Mouse (Mus musculus) right cerebral cortex, postnatal 25 days (tissue): ENCODE results near the gene Ddit4l.
"Not testable (repeated sequence)": the region's sequence is repeated elsewhere in the genome, so short reads cannot be mapped to it uniquely, and the experiment has no call there.

Experiments
- DNase-seq: peaks from one replicate; pipeline ENCODE4 v3.0.0; 2022

Gene Ddit4l

DNA sequence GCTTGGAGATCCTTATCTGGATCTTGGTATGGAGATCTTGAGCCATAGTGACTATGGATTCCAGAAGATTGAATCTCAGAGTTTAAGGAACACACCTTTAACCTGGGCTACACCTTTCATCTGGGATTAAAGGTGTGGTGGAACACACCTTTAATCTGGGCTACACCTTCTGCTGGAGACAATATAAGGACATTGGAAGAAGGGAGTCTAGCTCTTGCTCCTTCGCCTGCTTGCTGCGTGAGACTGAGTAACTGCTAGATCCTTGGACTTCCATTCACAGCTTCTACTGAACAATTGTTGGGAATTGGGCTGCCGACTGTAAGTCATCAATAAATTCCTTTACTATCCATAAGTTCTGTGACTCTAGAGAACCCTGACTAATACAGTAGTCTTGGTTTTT is at the start of gene Ddit4l:
Ddit4l (plus strand) TSS at position 301 of the 400 bp plus-strand sequence.
- not testable (repeated sequence) for DNase-seq

DNA sequence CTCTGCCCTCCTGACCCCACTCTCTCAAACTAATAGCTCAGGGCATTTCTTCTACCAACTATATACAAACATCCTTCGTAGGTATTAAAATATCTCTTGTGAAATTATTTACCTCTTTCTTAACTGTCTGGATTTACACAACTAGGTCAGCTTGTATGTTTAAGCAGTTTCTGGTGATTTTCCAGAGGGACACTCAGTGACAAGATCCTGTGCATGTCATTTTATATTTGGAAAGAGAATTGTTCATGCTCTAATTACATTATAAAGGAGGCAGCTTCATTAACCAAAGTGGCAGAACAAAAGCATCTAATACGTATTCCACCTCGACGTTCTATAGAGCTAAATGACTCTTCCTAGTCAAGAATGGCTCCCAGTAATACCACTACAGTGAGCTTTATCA is 45.3 kb upstream of the Ddit4l start:
- no peak for DNase-seq

DNA sequence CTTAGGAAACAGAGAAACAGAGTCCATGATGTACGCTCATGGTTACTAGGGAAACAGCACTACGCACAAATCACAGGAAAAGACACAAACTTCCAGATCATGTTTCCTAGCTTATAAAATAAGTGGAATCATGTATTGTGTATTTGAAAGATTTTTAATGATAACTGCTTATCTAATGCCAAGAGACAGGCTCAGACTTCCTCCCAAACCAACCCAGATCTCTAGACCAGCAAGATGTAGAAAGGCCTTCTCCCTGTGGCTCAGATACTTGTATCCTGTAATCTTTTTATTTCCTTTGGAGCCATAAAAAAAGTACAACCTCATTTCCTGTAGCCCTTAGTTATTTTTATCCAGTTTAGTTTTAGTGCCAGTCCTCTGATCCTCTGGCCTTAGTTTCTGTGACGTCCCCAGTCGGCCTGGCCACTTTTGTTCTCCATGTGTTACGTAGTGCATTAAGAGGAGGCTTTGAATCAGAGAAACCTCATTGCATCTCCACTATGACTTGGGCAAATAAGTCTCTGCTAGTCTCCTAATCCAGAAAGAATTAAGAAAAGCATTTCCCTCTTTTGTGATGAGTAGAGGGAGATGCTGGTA is 34.9 kb upstream of the Ddit4l start:
- no peak for DNase-seq

- DNase-seq = no peak
These were observed 31.6 kb upstream of the Ddit4l start for GRCm38 (mm10) chr3:137589811-137590210.

DNA sequence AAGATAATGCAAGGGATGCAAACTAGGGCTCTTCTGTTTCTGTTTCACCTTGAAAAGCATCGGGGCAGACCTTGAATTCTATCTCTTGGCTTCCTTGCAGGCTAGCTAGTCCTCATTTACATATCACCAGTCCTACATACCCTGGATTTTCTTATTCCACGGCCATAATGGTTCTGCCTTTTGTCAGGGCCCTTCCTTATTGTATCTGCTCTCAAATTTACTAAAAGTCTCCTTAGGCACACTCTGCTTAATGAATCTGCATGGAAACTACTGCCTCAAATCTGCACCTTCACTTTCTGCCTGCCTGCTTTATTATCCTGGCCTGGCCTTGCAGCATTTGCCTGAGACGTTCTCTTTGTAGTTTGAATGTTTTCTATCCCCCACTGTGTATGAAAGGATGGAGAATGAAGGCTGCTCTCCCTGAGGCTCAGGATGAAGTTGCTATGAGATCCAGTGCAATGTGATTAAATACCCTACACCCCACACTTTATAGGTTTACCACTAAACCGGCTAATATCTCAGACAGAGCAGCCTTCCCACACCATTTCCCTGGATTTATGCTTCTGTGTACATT is 27.0 kb upstream of the Ddit4l start:
- no peak for DNase-seq

DNA sequence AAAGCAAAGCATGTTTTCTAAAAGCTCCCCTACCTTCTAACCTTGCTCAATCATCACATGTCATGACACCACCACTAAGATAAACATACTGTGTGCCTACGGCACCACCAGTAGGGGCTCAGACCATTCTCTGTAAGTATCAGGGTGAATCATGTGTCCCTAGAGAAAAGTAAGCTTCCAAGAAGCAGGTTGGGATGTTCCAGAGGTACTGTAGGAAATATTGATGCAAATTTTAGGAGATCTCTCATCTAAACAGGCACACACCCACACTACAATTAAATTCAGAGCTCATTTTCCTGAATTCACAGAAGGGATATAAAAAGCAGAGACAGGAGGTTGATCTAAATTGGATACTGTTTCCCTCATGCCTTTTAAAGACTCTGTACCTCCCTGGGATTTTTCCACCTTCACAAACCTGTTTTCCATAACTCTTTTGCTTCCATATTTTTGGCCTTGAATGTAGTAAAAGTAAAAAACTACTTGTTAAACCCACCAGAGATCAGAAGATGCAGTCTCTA is 12.4 kb upstream of the Ddit4l start:
- no peak for DNase-seq

- DNase-seq = no peak
These were observed 10.8 kb upstream of the Ddit4l start for GRCm38 (mm10) chr3:137610457-137611109.

GRCm38 (mm10) chr3:137611110-137611857 is 10.1 kb upstream of the Ddit4l start:
- no peak for DNase-seq

GRCm38 (mm10) chr3:137611981-137612380 is 9.4 kb upstream of the Ddit4l start:
- no peak for DNase-seq

GRCm38 (mm10) chr3:137620540-137620939 is 872 bp upstream of the Ddit4l start:
- DNase-seq = no peak

DNA sequence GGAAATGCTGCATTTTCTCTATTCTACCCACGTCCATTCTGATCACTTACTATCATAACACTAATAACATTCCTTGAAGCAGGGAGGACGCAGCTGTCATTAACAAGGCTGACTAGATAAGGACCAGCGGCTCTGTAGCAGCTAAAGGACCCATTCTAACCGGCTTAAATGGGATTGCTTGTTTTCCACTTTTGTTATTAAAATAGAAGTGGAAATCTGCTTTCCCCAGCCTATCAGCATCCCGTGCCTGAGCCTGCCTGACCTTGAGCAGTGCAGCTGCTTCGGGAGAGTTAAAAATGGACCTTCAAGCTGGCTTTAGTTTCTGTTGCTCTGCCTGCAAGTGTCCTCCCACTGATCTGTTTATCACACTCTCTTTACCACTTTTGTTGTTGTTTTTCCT is 679 bp downstream of the Ddit4l start:
- DNase-seq = no peak

- DNase-seq = no peak
These were observed 1.6 kb downstream of the Ddit4l start for GRCm38 (mm10) chr3:137622895-137623580.

GRCm38 (mm10) chr3:137623581-137624362 is 2.4 kb downstream of the Ddit4l start:
- peak; percentile 41 for DNase-seq

DNA sequence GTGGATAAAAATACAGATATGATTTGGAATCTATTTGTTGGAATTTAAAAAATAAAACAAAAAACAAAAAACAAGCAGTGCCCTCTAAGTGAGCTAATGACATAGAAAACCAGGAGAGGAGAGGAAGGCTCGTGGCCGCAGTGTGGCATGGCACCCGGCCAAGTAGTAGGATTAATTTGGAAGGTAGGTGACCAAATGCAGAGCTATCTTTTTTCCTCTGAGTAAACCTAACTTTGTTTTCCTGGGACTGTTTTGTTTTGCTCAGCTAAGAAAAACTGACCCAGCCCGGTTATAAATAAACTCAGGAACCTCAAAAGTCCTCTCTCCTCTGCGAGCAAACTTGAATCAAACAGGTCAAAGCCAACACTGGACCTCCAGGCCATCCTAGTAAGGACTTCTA is 3.6 kb downstream of the Ddit4l start:
- no peak for DNase-seq

DNA sequence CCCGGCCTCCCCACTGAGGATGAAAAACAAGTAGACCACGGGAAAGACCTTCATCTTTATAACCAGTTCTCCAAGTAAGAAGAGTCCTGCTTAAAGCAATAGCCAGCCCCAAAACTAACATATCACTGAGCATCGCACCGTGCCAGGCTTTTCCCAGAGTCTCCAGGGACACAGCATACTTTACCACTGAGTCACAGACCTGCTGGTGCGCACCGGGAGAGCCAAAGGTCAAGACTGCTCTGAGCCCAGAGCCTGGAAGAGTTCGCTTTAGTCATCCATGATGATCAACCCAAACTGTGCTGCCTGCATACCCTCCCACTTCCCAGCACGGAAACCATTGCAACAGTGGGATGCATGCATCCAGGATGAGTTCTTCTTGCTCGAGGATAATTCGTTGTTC is 12.3 kb downstream of the Ddit4l start:
- DNase-seq = no peak

- no peak for DNase-seq
These were observed 15.2 kb downstream of the Ddit4l start for GRCm38 (mm10) chr3:137636571-137636970.

GRCm38 (mm10) chr3:137641238-137641637 is 19.8 kb downstream of the Ddit4l start:
- no peak for DNase-seq

- no peak for DNase-seq
These were observed 20.7 kb downstream of the Ddit4l start for GRCm38 (mm10) chr3:137642137-137642536.

GRCm38 (mm10) chr3:137642568-137642967 is 21.2 kb downstream of the Ddit4l start:
- no peak for DNase-seq

GRCm38 (mm10) chr3:137644081-137644480 is 22.7 kb downstream of the Ddit4l start:
- no peak for DNase-seq

DNA sequence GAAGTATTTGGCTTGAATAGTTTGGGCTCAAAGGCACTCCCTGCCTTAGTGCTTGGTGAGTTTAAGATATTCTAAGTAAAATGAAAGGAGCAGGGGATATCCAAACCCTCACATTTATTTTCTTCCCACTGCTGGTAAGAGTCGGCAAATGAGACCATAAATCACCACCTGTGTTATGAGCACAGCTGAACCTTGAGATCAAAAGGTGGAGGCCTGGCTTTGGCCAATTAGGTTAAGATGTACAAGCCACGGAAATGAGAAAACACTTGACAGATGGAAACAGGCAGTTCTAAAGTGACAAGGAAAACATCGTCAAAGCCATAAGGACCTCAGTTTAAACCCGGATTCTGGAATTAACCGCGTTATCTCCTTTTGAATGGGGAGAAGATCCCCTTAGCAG is 23.5 kb downstream of the Ddit4l start:
- DNase-seq = no peak
